Mouse (Mus musculus) liver, postnatal 0 days (tissue): ENCODE data around the gene Abcf1.

Experiments used
- CTCF ChIP-seq: sonication (generic); IDR thresholded peaks from 2 replicates; pipeline ENCODE4 v1.5.1; 2016; ENCODE audit warnings: antibody characterized with exemption, low read depth
- EP300 ChIP-seq: IDR thresholded peaks from 2 replicates; pipeline ENCODE4 v1.6.1; 2016; ENCODE audit warnings: antibody characterized with exemption, low read depth, mild to moderate bottlenecking

- TF ChIP-seq CTCF (no peak), EP300 (no peak; the same call in 1 of the 2 replicates)
These were observed 29.8 kb upstream of the Abcf1 start for GRCm38 (mm10) chr17:35999356-35999755.
